Mouse (Mus musculus): ENCODE data around the gene Timp4. TPM values are rescaled to one million over a fixed set of nuclear protein-coding genes. Genes with fewer than 3 reads are reported as not detected.

The Timp4 gene
- polyA plus RNA-seq, 1 experiment from 2014 or later, result 0.15 TPM

- peaks cover 8% of the 10 kb centered on the region; the same call in 1 of the 2 replicates for H3K4me1 ChIP-seq
- no peaks in the 10 kb centered on the region for H3K9me3 ChIP-seq (replicated peaks)
- H3K27me3 ChIP-seq (ENCODE audit: low read depth, poor library complexity, severe bottlenecking), result no peaks in the 10 kb centered on the region
- no peaks in the 10 kb centered on the region for H3K36me3 ChIP-seq
- 61% methylated on average over 5 of the region's 5 CpGs for WGBS
- no peak for DNase-seq (ENCODE audit: low spot score)
- H3K4me3 ChIP-seq, result no peak overlapping the region
- no peak overlapping the region for H3K27ac ChIP-seq
Measured at GRCm38 (mm10) chr6:115212132-115212903, 39.7 kb downstream of the Timp4 start.

GRCm38 (mm10) chr6:115210820-115211219, 41.2 kb downstream of the Timp4 start:
- DNase-seq (ENCODE audit: low spot score), result no peak
- H3K9me3 ChIP-seq (replicated peaks), result no peaks in the 10 kb centered on the region
- H3K27ac ChIP-seq, result no peak overlapping the region

GRCm38 (mm10) chr6:115210187-115210586, 41.8 kb downstream of the Timp4 start:
- H3K4me1 ChIP-seq, result peaks cover 8% of the 10 kb centered on the region; the same call in 1 of the 2 replicates
- no peak for DNase-seq (ENCODE audit: low spot score)
- no peak overlapping the region for H3K4me3 ChIP-seq
- H3K27ac ChIP-seq, result no peak overlapping the region
- 61% methylated on average over 2 of the region's 2 CpGs for WGBS
- H3K27me3 ChIP-seq (ENCODE audit: low read depth, poor library complexity, severe bottlenecking), result no peaks in the 10 kb centered on the region
- no peaks in the 10 kb centered on the region for H3K36me3 ChIP-seq
- no peaks in the 10 kb centered on the region for H3K9me3 ChIP-seq (replicated peaks)

More at GRCm38 (mm10) chr6:115210820-115211219, 41.2 kb downstream of the Timp4 start:
- Histone ChIP-seq H3K27me3 (ENCODE audit: low read depth, poor library complexity, severe bottlenecking) (no peaks in the 10 kb centered on the region), H3K4me1 (peaks cover 8% of the 10 kb centered on the region; the same call in 1 of the 2 replicates), H3K36me3 (no peaks in the 10 kb centered on the region), H3K4me3 (no peak overlapping the region)
- 90% methylated on average over 3 of the region's 3 CpGs for WGBS

GRCm38 (mm10) chr6:115203029-115203428, 49.0 kb downstream of the Timp4 start:
- no peaks in the 10 kb centered on the region for H3K4me1 ChIP-seq
- H3K27ac ChIP-seq, result no peak overlapping the region
- no peak overlapping the region for H3K4me3 ChIP-seq
- H3K27me3 ChIP-seq (ENCODE audit: low read depth, poor library complexity, severe bottlenecking), result no peaks in the 10 kb centered on the region
- no peaks in the 10 kb centered on the region for H3K36me3 ChIP-seq
- no peak for DNase-seq (ENCODE audit: low spot score)
- H3K9me3 ChIP-seq (replicated peaks), result no peaks in the 10 kb centered on the region
- 75% methylated on average over 3 of the region's 3 CpGs for WGBS

- Histone ChIP-seq H3K9me3 (replicated peaks) (no peaks in the 10 kb centered on the region), H3K4me3 (no peak overlapping the region), H3K27ac (no peak overlapping the region), H3K27me3 (ENCODE audit: low read depth, poor library complexity, severe bottlenecking) (no peaks in the 10 kb centered on the region), H3K36me3 (no peaks in the 10 kb centered on the region), H3K4me1 (no peaks in the 10 kb centered on the region)
- WGBS, result 86% methylated on average over 3 of the region's 3 CpGs
- no peak for DNase-seq (ENCODE audit: low spot score)
Measured at GRCm38 (mm10) chr6:115200753-115201152, 51.3 kb downstream of the Timp4 start.

Other genes starting within 250 kb of the Timp4 start
- 104 and 106 TPM in 2 replicates for gene Tamm41, start 214.3 kb downstream of the Timp4 start, polyA plus RNA-seq (2016; fragmentation: Nextera tagmentation; extraction: Ambion mirVana)
- 0.26 and 0.30 TPM in 2 replicates for gene Syn2, start 117.3 kb downstream of the Timp4 start, polyA plus RNA-seq (2016; fragmentation: Nextera tagmentation; extraction: Ambion mirVana)
- gene Gm17482, start 24.9 kb downstream of the Timp4 start, polyA plus RNA-seq (2016; fragmentation: Nextera tagmentation; extraction: Ambion mirVana), result not detected in 2 replicates
- 0.26 and 0.39 TPM in 2 replicates for gene Pparg, start 108.7 kb upstream of the Timp4 start, polyA plus RNA-seq (2016; fragmentation: Nextera tagmentation; extraction: Ambion mirVana)